Mouse (Mus musculus) neural tube, embryonic 11.5 days (tissue): Measurements from ENCODE around the gene Glis1. TPM values are rescaled to one million over a fixed set of nuclear protein-coding genes. Genes with fewer than 3 reads are reported as not detected.

Experiments used
- ATAC-seq: fragments of 200-750 bp; cut with Nextera tagmentation; 2 replicates; pipeline ENCODE4 v1.8.0; 2017; ENCODE audit warnings: moderate number of reproducible peaks, mild to moderate bottlenecking, moderate TSS enrichment, moderate library complexity; ENCODE audit not compliant: insufficient read depth, low FRiP score, low TSS enrichment
- DNase-seq: peaks from one replicate; pipeline ENCODE4 v3.0.0-alpha.2; 2015; ENCODE audit warnings: low spot score
- H3K27ac ChIP-seq: fragments of 300-500 bp; sonication (generic); 2 replicates; pipeline ENCODE4 v1.5.1; 2014; ENCODE audit warnings: low read depth, mild to moderate bottlenecking, low read length
- H3K27me3 ChIP-seq: fragments of 300-500 bp; sonication (generic); 2 replicates; pipeline ENCODE4 v1.6.1; 2014; ENCODE audit warnings: mild to moderate bottlenecking, low read length, mixed read lengths; ENCODE audit not compliant: control insufficient read depth, insufficient read depth
- H3K36me3 ChIP-seq: fragments of 300-500 bp; sonication (generic); 2 replicates; pipeline ENCODE4 v1.6.1; 2014; ENCODE audit warnings: mild to moderate bottlenecking, low read length, moderate library complexity, mixed read lengths; ENCODE audit not compliant: control insufficient read depth, insufficient read depth
- H3K4me1 ChIP-seq: fragments of 300-500 bp; sonication (generic); 2 replicates; pipeline ENCODE4 v1.6.1; 2014; ENCODE audit warnings: low read length, mixed read lengths; ENCODE audit not compliant: control insufficient read depth, insufficient read depth
- H3K4me2 ChIP-seq: fragments of 300-500 bp; sonication (generic); 2 replicates; pipeline ENCODE4 v1.6.1; 2014; ENCODE audit warnings: low read depth, mild to moderate bottlenecking, moderate library complexity
- H3K4me3 ChIP-seq: fragments of 300-500 bp; sonication (generic); 2 replicates; pipeline ENCODE4 v1.5.1; 2014; ENCODE audit warnings: low read depth, low read length
- H3K9ac ChIP-seq: fragments of 300-500 bp; sonication (generic); 2 replicates; pipeline ENCODE4 v1.6.1; 2014; ENCODE audit warnings: mild to moderate bottlenecking, low read length
- H3K9me3 ChIP-seq: fragments of 300-500 bp; sonication (generic); 2 replicates; pipeline ENCODE4 v1.6.1; 2016; ENCODE audit warnings: low read length; ENCODE audit not compliant: control insufficient read depth
- WGBS: fragments of 180-500 bp; shearing (Covaris S2); extraction: QIAGEN DNeasy Blood & Tissue Kit; methylation state at CpG from one replicate; pipeline ENCODE4 v1.1.7; 2014; 5-methylcytosine and 5-hydroxymethylcytosine counted together
- polyA plus RNA-seq: library from polyadenylated mRNA; unstranded; fragments of >200 nt; fragmentation: Nextera tagmentation; extraction: Ambion mirVana; gene quantifications from 2 replicates; pipeline ENCODE4 v1.2.1, GENCODE M21; 2014

The Glis1 gene
- polyA plus RNA-seq, result 2.4 and 6.4 TPM in 2 replicates

GRCm38 (mm10) chr4:107434356-107435237 lies at the start of gene Glis1:
TSS of gene Glis1 (plus strand) at chr4:107434591.
- Histone ChIP-seq H3K4me3 (peak within 1 kb of the TSS; percentile 69), H3K27me3 (peaks cover 35% of the 10 kb centered on the region), H3K9me3 (no peaks in the 10 kb centered on the region), H3K27ac (no peak within 1 kb of the TSS), H3K9ac (peak within 1 kb of the TSS; percentile 54), H3K36me3 (no peaks in the 10 kb centered on the region), H3K4me1 (peaks cover 2% of the 10 kb centered on the region; the same call in 1 of the 2 replicates), H3K4me2 (peak within 1 kb of the TSS; percentile 96)
- ATAC-seq (peak; percentile 77), DNase-seq (peak; percentile 81)
- WGBS, result under 1% methylated on average over 87 of the region's 112 CpGs

- H3K36me3 ChIP-seq, result peaks cover 17% of the 10 kb centered on the region
- H3K27me3 ChIP-seq, result no peaks in the 10 kb centered on the region
- H3K4me3 ChIP-seq, result no peak overlapping the region
- H3K9ac ChIP-seq, result no peak overlapping the region
- no peak for DNase-seq
- H3K27ac ChIP-seq, result no peak overlapping the region
- H3K9me3 ChIP-seq, result no peaks in the 10 kb centered on the region
- no peak for ATAC-seq
- H3K4me2 ChIP-seq, result no peak overlapping the region
- no peaks in the 10 kb centered on the region for H3K4me1 ChIP-seq
- WGBS, result 96% methylated on average over 4 of the region's 4 CpGs
Measured at GRCm38 (mm10) chr4:107387038-107387437, 47.4 kb upstream of the Glis1 start.

GRCm38 (mm10) chr4:107387465-107387864 lies 46.9 kb upstream of the Glis1 start:
- Histone ChIP-seq H3K9ac (no peak overlapping the region), H3K27me3 (no peaks in the 10 kb centered on the region), H3K4me1 (no peaks in the 10 kb centered on the region), H3K4me3 (no peak overlapping the region), H3K9me3 (no peaks in the 10 kb centered on the region), H3K4me2 (no peak overlapping the region), H3K27ac (no peak overlapping the region), H3K36me3 (peaks cover 17% of the 10 kb centered on the region)
- ATAC-seq (no peak), DNase-seq (no peak)
- WGBS, result 97% methylated on average over 8 of the region's 8 CpGs

GRCm38 (mm10) chr4:107388291-107388690 lies 46.1 kb upstream of the Glis1 start:
- WGBS, result 93% methylated on average over 2 of the region's 2 CpGs
- no peaks in the 10 kb centered on the region for H3K27me3 ChIP-seq
- no peak overlapping the region for H3K27ac ChIP-seq
- H3K9me3 ChIP-seq, result no peaks in the 10 kb centered on the region
- H3K9ac ChIP-seq, result no peak overlapping the region
- H3K4me2 ChIP-seq, result no peak overlapping the region
- H3K4me3 ChIP-seq, result no peak overlapping the region
- DNase-seq (no peak), ATAC-seq (no peak)
- peaks cover 15% of the 10 kb centered on the region for H3K36me3 ChIP-seq
- H3K4me1 ChIP-seq, result no peaks in the 10 kb centered on the region

GRCm38 (mm10) chr4:107389345-107389744 lies 45.0 kb upstream of the Glis1 start:
- H3K27me3 ChIP-seq, result no peaks in the 10 kb centered on the region
- H3K4me3 ChIP-seq, result no peak overlapping the region
- peaks cover 14% of the 10 kb centered on the region for H3K36me3 ChIP-seq
- no peak for ATAC-seq
- no peak overlapping the region for H3K4me2 ChIP-seq
- H3K9me3 ChIP-seq, result no peaks in the 10 kb centered on the region
- no peak overlapping the region for H3K27ac ChIP-seq
- 90% methylated on average over 3 of the region's 3 CpGs for WGBS
- no peak overlapping the region for H3K9ac ChIP-seq
- DNase-seq, result no peak
- no peaks in the 10 kb centered on the region for H3K4me1 ChIP-seq

- Histone ChIP-seq H3K36me3 (peaks cover 7% of the 10 kb centered on the region), H3K9ac (no peak overlapping the region), H3K4me1 (no peaks in the 10 kb centered on the region), H3K27me3 (no peaks in the 10 kb centered on the region), H3K9me3 (no peaks in the 10 kb centered on the region), H3K27ac (no peak overlapping the region), H3K4me3 (no peak overlapping the region), H3K4me2 (no peak overlapping the region)
- ATAC-seq (no peak), DNase-seq (no peak)
- WGBS, result 99% methylated on average over 2 of the region's 2 CpGs
Measured at GRCm38 (mm10) chr4:107393771-107394170, 40.6 kb upstream of the Glis1 start.

- H3K9me3 ChIP-seq, result no peaks in the 10 kb centered on the region
- H3K27me3 ChIP-seq, result no peaks in the 10 kb centered on the region
- H3K27ac ChIP-seq, result no peak overlapping the region
- 85% methylated on average over 4 of the region's 4 CpGs for WGBS
- DNase-seq, result no peak
- no peak overlapping the region for H3K9ac ChIP-seq
- H3K4me2 ChIP-seq, result no peak overlapping the region
- H3K4me1 ChIP-seq, result no peaks in the 10 kb centered on the region
- H3K4me3 ChIP-seq, result no peak overlapping the region
- H3K36me3 ChIP-seq, result no peaks in the 10 kb centered on the region
- no peak for ATAC-seq
Measured at GRCm38 (mm10) chr4:107420202-107420601, 14.2 kb upstream of the Glis1 start.

- Histone ChIP-seq H3K4me2 (peak overlapping the region; percentile 22; the same call in 1 of the 2 replicates), H3K4me3 (no peak overlapping the region), H3K9ac (no peak overlapping the region; the same call in 1 of the 2 replicates), H3K9me3 (no peaks in the 10 kb centered on the region), H3K27ac (no peak overlapping the region), H3K27me3 (no peaks in the 10 kb centered on the region), H3K36me3 (no peaks in the 10 kb centered on the region), H3K4me1 (no peaks in the 10 kb centered on the region)
- WGBS, result 6% methylated on average over 14 of the region's 14 CpGs
- no peak for ATAC-seq
- no peak for DNase-seq
Measured at GRCm38 (mm10) chr4:107421711-107422110, 12.7 kb upstream of the Glis1 start.

- no peak overlapping the region for H3K27ac ChIP-seq
- H3K4me2 ChIP-seq, result no peak overlapping the region
- no peak for ATAC-seq
Measured at GRCm38 (mm10) chr4:107422176-107422575, 12.2 kb upstream of the Glis1 start.

More at GRCm38 (mm10) chr4:107422176-107422575, 12.2 kb upstream of the Glis1 start:
- Histone ChIP-seq H3K9ac (no peak overlapping the region), H3K4me1 (no peaks in the 10 kb centered on the region), H3K27me3 (no peaks in the 10 kb centered on the region), H3K4me3 (no peak overlapping the region), H3K36me3 (no peaks in the 10 kb centered on the region), H3K9me3 (no peaks in the 10 kb centered on the region)
- peak; percentile 58 for DNase-seq
- 24% methylated on average over 6 of the region's 6 CpGs for WGBS
